Mouse (Mus musculus) adrenal gland, adult (tissue): ENCODE data around the gene Olfr1079.
"Not testable (repeated sequence)": the region's sequence is repeated elsewhere in the genome, so short reads cannot be mapped to it uniquely, and the experiment has no call there.

ENCODE experiments used
- DNase-seq, 2 experiments: peaks; one replicate each; pipeline ENCODE4 v3.0.0; 2022 to 2023; ENCODE audit warnings: low spot score in 1 of 2; ENCODE audit not compliant: inconsistent age in 2 of 2

The Olfr1079 gene

GRCm38 (mm10) chr2:86542380-86542779 is at the start of gene Olfr1079:
Gene Olfr1079 (minus strand): TSS chr2:86542480.
- DNase-seq, result no peak

- not testable (repeated sequence) for DNase-seq
These were observed 15.9 kb upstream of the Olfr1079 start, which contains the start of gene Olfr1080 for GRCm38 (mm10) chr2:86558135-86558534. Gene Olfr1080 (minus strand): TSS chr2:86558235.

GRCm38 (mm10) chr2:86530991-86531390 is 11.3 kb downstream of the Olfr1079 start:
- peak in 1 of 2 experiments; percentile 16 for DNase-seq

- no peak for DNase-seq
These were observed 34.1 kb downstream of the Olfr1079 start, which contains the start of gene Olfr1076 for GRCm38 (mm10) chr2:86508161-86508560. Gene Olfr1076 (plus strand): TSS chr2:86508461.

GRCm38 (mm10) chr2:86487286-86487685 is 55.0 kb downstream of the Olfr1079 start, which contains the start of gene Olfr228:
Gene Olfr228 (minus strand): TSS chr2:86487386.
- no peak for DNase-seq
